Mouse (Mus musculus) neural tube, embryonic 15.5 days (tissue): ENCODE results near the gene Mob1a. TPM values are rescaled to one million over a fixed set of nuclear protein-coding genes. Genes with fewer than 3 reads are reported as not detected.

Experiments used
- ATAC-seq: fragments of 200-750 bp; cut with Nextera tagmentation; 2 replicates; pipeline ENCODE4 v1.8.0; 2017; ENCODE audit warnings: mild to moderate bottlenecking, moderate TSS enrichment, moderate library complexity; ENCODE audit not compliant: low FRiP score
- H3K27ac ChIP-seq: fragments of 300-500 bp; sonication (generic); replicated peaks from 2 replicates; pipeline ENCODE4 v1.5.1; 2015; ENCODE audit warnings: mild to moderate bottlenecking, inconsistent platforms
- H3K27me3 ChIP-seq: fragments of 300-500 bp; sonication (generic); replicated peaks from 2 replicates; pipeline ENCODE4 v1.6.1; 2015; ENCODE audit warnings: inconsistent platforms
- H3K36me3 ChIP-seq: fragments of 300-500 bp; sonication (generic); 2 replicates; pipeline ENCODE4 v1.6.1; 2015; ENCODE audit warnings: inconsistent platforms
- H3K4me1 ChIP-seq: fragments of 300-500 bp; sonication (generic); 2 replicates; pipeline ENCODE4 v1.6.1; 2015; ENCODE audit warnings: inconsistent platforms
- H3K4me2 ChIP-seq: fragments of 300-500 bp; sonication (generic); 2 replicates; pipeline ENCODE4 v1.6.1; 2015; ENCODE audit warnings: inconsistent platforms, mild to moderate bottlenecking, moderate library complexity
- H3K4me3 ChIP-seq: fragments of 300-500 bp; sonication (generic); replicated peaks from 2 replicates; pipeline ENCODE4 v1.5.1; 2015; ENCODE audit warnings: mild to moderate bottlenecking, inconsistent platforms
- H3K9ac ChIP-seq: fragments of 300-500 bp; sonication (generic); replicated peaks from 2 replicates; pipeline ENCODE4 v1.6.1; 2015; ENCODE audit warnings: mild to moderate bottlenecking, inconsistent platforms
- H3K9me3 ChIP-seq: fragments of 300-500 bp; sonication (generic); replicated peaks from 2 replicates; pipeline ENCODE4 v1.6.1; 2016; ENCODE audit warnings: inconsistent platforms
- WGBS: fragments of 180-500 bp; shearing (Covaris S2); methylation state at CpG from one replicate; pipeline ENCODE4 v1.1.7; 2015; ENCODE audit warnings: mixed read lengths; 5-methylcytosine and 5-hydroxymethylcytosine counted together
- polyA plus RNA-seq: library from polyadenylated mRNA; unstranded; fragments of >200 nt; fragmentation: Nextera tagmentation; extraction: Ambion mirVana; gene quantifications from 2 replicates; pipeline ENCODE4 v1.2.1, GENCODE M21; 2015

Gene Mob1a
- polyA plus RNA-seq, 1 experiment from 2014 or later = 20.2 TPM

DNA sequence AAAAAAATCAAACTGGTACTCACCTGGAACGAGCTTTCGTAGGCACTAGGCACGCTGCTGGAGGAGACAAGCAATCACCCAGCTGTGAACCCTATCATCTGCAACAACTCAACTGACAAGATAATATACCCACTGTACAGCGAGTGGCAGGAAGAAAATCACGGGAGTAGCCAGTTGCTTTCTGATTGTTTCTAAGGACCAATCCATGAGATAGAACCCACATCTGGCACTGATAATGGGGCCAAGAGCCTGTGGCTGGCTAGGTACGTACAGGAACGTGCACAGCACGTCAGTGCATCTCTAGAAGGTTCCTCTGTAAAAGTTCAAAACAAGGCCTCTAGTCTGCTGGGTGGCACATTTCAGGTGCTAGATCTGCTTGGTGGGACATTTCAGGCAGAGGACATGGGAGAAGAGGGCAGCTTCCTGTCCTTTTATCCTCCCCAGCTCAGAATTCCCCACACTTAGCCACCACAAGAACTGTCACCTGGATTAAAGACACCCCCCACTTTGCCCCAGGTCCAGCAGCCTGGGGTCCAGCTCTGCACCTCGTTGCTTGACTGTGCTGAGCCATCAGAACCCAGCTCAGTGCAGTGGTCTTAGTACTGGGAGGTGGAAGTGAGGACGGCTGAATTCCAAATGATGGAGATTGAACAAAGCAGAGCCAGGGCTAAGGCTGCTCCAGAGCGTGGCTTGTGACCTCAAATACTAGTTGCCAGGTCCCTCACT is 35.9 kb downstream of the Mob1a start:
- Histone ChIP-seq H3K36me3 (peaks cover 27% of the 10 kb centered on the region), H3K4me2 (no peak overlapping the region), H3K4me3 (no peak overlapping the region), H3K27ac (no peak overlapping the region), H3K4me1 (no peaks in the 10 kb centered on the region), H3K9ac (no peak overlapping the region), H3K9me3 (no peaks in the 10 kb centered on the region), H3K27me3 (no peaks in the 10 kb centered on the region)
- ATAC-seq = no peak
- 89% methylated on average over 11 of the region's 11 CpGs for WGBS

DNA sequence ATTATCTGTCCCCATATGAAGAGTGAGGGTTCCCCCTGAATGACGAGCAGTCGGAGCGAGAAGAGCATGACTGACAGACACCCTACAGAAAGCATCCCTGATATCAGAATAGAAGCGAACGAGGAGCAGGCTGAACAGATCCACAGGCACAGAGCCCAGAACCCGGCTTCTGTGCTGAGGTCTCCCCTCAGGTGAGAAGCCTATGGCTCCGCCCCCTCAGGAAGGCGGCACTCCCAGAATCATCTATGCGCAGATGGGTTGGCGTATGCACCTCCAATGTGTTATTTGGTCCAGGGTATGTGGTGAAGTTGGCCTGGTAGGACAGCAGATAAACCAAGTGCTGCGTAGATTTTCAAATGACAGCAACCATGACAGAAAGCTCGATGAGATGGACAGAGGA is 37.3 kb downstream of the Mob1a start:
- H3K36me3 ChIP-seq = peaks cover 39% of the 10 kb centered on the region

DNA sequence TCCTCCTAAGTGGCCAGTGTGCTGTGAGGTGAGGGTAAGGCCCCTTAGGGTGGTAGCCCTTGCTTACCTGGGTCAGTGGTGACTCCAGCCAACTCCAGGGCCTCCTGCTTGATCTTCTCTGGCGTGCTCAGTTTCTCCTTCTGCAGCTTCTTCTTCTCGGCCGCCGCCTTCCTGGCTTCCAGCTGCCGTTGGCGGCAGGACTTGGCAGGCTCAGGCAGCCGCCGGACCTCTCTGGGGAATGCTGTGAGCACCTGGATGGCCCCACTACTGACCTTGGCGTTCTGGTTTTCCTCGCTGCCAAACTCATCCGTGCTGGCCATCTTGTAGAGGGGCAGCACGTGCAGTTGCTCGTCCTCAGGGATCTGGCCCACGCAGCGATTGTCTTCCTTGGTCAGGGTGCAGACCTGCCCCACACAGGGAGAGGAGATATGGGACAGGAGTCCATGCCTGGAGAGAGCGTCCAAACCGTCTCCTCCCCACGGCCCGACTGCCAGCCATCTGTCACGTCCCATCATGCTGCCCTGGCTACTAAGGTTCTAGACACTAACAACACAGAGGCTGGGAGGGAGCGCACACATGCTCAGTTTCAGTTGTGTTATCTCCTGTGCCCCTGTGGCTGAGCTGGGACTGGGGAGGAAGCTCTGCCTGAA is 44.6 kb downstream of the Mob1a start:
- Histone ChIP-seq H3K27me3 (no peaks in the 10 kb centered on the region), H3K4me2 (no peak overlapping the region), H3K27ac (no peak overlapping the region), H3K9me3 (no peaks in the 10 kb centered on the region), H3K36me3 (peaks cover 94% of the 10 kb centered on the region), H3K9ac (no peak overlapping the region), H3K4me1 (no peaks in the 10 kb centered on the region), H3K4me3 (no peak overlapping the region)
- ATAC-seq = no peak
- 92% methylated on average over 21 of the region's 21 CpGs for WGBS

More for the DNA sequence above, 37.3 kb downstream of the Mob1a start:
- Histone ChIP-seq H3K9me3 (no peaks in the 10 kb centered on the region), H3K9ac (no peak overlapping the region), H3K27ac (no peak overlapping the region), H3K4me3 (no peak overlapping the region), H3K4me2 (no peak overlapping the region), H3K4me1 (no peaks in the 10 kb centered on the region), H3K27me3 (no peaks in the 10 kb centered on the region)
- ATAC-seq = no peak
- 94% methylated on average over 12 of the region's 12 CpGs for WGBS

DNA sequence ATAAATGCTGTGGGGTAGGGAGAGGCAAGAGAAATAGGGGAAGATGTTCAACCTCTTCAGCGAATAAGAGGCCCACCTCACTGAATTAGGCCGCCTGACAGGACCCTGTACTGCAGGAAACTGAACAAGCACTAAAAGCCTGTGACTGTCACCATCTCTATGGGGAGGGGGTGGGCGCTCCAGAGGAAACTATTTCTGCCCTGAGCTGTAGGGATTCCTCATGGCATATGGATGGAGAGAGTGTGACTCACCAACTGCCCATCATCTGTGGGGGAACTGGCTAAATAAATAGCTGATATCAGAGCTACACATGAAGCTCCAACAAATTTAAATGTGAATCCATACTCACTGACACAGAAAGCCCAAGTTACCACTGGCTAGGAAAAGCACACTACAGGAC is 45.5 kb downstream of the Mob1a start:
- no peak for ATAC-seq
- Histone ChIP-seq H3K9me3 (no peaks in the 10 kb centered on the region), H3K4me1 (no peaks in the 10 kb centered on the region), H3K36me3 (peaks cover 97% of the 10 kb centered on the region), H3K27ac (no peak overlapping the region), H3K4me2 (no peak overlapping the region), H3K27me3 (no peaks in the 10 kb centered on the region), H3K4me3 (no peak overlapping the region), H3K9ac (no peak overlapping the region)
- 95% methylated on average over 3 of the region's 3 CpGs for WGBS

DNA sequence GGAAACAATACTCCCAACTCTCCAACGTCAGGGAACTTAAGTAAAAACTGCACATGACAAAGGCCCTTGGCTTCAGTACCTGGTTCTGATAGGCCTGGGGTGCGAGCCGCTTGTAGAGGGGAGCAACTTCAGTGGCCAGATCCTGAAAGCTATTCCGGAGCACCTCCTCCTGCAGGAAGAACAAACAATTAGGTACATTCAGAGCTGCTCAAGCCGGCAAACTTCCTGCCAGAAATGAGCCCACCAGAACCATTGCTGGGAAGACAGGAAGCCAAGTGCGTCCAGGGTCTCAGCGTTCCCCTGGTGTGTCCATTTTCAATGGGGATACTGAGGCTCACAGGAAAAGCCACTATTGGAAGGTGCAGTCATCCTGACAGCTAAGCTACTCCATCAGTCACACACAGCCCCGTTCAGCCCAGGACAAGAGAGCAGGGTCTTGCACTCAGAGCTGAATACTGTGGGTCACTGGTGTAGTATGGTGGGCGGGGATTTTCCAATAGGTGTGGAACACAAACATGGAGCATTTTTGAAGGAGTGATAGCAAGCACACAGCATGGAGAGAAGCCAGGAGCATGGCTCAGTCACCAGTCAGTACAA is 48.0 kb downstream of the Mob1a start:
- H3K4me3 ChIP-seq = no peak overlapping the region
- no peak for ATAC-seq
- H3K36me3 ChIP-seq = peaks cover 99% of the 10 kb centered on the region
- no peaks in the 10 kb centered on the region for H3K27me3 ChIP-seq
- no peaks in the 10 kb centered on the region for H3K9me3 ChIP-seq
- WGBS = 83% methylated on average over 9 of the region's 9 CpGs
- no peak overlapping the region for H3K9ac ChIP-seq
- H3K4me2 ChIP-seq = no peak overlapping the region
- no peak overlapping the region for H3K27ac ChIP-seq
- H3K4me1 ChIP-seq = no peaks in the 10 kb centered on the region

DNA sequence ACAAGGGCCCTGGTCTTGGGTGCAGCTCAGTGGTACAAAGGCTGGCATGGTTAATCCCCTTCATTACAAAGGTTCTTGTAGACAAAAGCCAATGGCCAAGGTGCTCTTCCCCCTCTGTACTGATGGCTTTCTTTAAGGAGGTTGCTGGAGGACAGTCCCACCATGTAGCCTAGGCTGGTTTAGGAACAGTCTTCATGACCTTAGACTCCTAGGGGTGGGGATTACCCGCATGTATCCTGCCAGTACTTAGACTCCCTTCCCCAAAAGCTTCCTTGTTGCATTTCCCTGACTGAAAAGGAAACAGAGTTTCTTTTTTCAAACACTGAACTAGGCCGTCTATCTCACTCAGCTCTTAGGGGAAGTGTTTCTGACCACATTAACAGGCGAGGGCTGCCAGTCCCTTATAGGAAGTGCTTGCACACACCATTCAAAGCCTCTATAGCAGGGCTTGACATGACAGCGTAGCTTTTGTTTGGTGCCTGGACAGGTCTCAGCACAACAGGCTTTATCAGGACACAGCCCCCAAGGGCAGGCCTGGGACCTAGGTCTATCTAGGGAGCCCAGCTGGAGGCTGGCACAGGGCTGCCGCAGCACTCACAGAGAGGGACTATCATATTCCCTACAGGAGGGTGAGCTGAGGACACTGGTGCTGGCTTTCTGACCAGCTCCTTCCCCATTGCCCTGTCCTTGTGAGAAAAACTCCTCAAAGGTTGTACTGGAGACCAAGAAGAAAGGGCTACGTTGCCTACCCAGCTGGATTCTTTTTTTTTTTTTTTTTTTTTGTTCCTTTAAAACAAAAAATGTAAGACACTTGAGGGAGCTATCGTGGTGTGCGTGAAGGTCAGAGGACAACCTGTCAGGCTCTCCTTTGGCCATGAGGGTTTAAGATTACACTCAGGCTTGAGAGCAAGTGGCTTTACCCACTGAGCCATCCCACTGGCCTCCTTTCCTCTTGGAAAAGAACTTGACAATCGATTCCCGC is 56.0 kb downstream of the Mob1a start:
- WGBS = 86% methylated on average over 10 of the region's 10 CpGs
- ATAC-seq = no peak

DNA sequence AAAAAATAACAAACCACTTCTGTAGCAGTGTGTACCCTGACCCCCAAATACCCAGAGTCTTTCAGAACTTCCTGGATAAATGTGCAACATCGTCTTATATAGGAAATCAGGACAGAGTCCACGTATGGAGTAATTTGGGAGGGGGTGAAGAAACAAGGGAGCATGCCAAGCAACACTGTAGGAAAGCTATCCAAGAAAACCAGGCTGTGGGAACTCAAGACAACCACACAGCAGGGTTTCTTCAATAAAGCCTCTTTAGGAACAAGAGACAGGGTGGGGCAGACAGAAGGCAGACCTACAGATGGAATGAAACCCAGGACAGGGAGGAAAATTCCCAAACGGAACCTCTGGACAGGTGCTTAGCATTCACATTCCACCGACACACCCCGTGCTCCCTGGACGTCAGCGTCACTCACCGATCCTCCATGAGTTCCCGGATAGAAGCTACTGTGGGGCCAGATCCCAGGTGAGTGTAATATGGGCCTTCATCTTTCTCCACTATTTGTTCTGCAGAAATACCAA is 59.8 kb downstream of the Mob1a start:
- H3K4me1 ChIP-seq = no peaks in the 10 kb centered on the region
- no peak overlapping the region for H3K27ac ChIP-seq
- 89% methylated on average over 9 of the region's 9 CpGs for WGBS
- no peak for ATAC-seq
- no peak overlapping the region for H3K4me3 ChIP-seq
- H3K36me3 ChIP-seq = peaks cover 35% of the 10 kb centered on the region
- no peak overlapping the region for H3K9ac ChIP-seq
- H3K4me2 ChIP-seq = no peak overlapping the region
- H3K27me3 ChIP-seq = no peaks in the 10 kb centered on the region
- no peaks in the 10 kb centered on the region for H3K9me3 ChIP-seq

More for the DNA sequence above, 56.0 kb downstream of the Mob1a start:
- Histone ChIP-seq H3K27me3 (no peaks in the 10 kb centered on the region), H3K36me3 (peaks cover 72% of the 10 kb centered on the region), H3K9ac (no peak overlapping the region), H3K4me2 (no peak overlapping the region), H3K9me3 (no peaks in the 10 kb centered on the region), H3K4me1 (no peaks in the 10 kb centered on the region), H3K27ac (no peak overlapping the region), H3K4me3 (no peak overlapping the region)

DNA sequence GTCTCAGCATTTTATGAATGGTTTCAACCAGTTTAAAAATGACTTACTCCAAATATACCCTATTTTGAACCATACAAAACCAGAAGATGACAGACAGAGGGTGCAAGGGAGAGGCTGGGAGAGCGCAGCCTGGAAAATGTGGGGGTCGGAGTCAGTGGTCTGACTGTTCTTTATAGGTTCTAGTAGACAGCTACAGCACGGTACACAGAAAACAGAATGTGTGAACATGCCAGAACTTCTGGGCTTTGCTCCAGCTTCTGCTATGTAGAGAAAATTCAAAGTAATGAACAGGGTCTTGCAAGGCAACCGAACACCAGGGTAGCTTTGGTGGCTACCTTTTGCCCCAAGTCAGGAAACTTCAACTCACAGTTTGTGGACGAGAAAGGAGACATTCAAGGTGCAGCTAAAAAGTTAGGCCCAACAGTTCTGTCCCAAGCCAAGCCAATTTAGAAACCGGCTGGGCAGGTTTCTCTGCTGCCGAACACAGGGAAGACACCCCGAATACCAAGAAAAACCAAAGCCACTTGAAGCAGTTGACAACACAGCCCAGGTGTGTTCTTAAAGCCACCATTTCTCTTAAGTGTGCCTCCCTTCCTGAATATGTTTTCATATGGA is 66.5 kb downstream of the Mob1a start:
- 82% methylated on average over 8 of the region's 8 CpGs for WGBS
- no peak overlapping the region for H3K4me3 ChIP-seq
- no peak overlapping the region for H3K27ac ChIP-seq
- no peak overlapping the region for H3K4me2 ChIP-seq
- peaks cover 7% of the 10 kb centered on the region; the same call in 1 of the 2 replicates for H3K4me1 ChIP-seq
- no peak overlapping the region for H3K9ac ChIP-seq
- H3K27me3 ChIP-seq = no peaks in the 10 kb centered on the region
- H3K36me3 ChIP-seq = peaks cover 34% of the 10 kb centered on the region
- no peak for ATAC-seq
- H3K9me3 ChIP-seq = no peaks in the 10 kb centered on the region

Other genes starting within 250 kb of the Mob1a start
- 45.4 and 50.8 TPM in 2 replicates for gene Pcgf1, start 248.1 kb upstream of the Mob1a start, polyA plus RNA-seq
- gene Lbx2, start 239.6 kb upstream of the Mob1a start, polyA plus RNA-seq = 0.24 and 0.32 TPM in 2 replicates
- gene Ccdc142, start 224.4 kb upstream of the Mob1a start, polyA plus RNA-seq = 7.0 and 7.7 TPM in 2 replicates
- 4.8 and 7.6 TPM in 2 replicates for gene Gm42688, start 224.4 kb upstream of the Mob1a start, polyA plus RNA-seq
- gene Mrpl53, start 217.0 kb upstream of the Mob1a start, polyA plus RNA-seq = 121 and 123 TPM in 2 replicates
- 26.1 and 31.3 TPM in 2 replicates for gene Mogs, start 210.5 kb upstream of the Mob1a start, polyA plus RNA-seq
- 146 and 155 TPM in 2 replicates for gene Wbp1, start 204.5 kb upstream of the Mob1a start, polyA plus RNA-seq
- 12.0 and 12.3 TPM in 2 replicates for gene Ino80b, start 200.6 kb upstream of the Mob1a start, polyA plus RNA-seq
- gene Rtkn, start 190.6 kb upstream of the Mob1a start, polyA plus RNA-seq = 17.1 and 23.7 TPM in 2 replicates
- gene Wdr54, start 169.6 kb upstream of the Mob1a start, polyA plus RNA-seq = 14.7 and 18.6 TPM in 2 replicates
- gene 1700003E16Rik, start 169.6 kb upstream of the Mob1a start, polyA plus RNA-seq = 7.9 and 8.2 TPM in 2 replicates
- 149 and 153 TPM in 2 replicates for gene Dctn1, start 160.1 kb upstream of the Mob1a start, polyA plus RNA-seq
- gene Slc4a5, start 106.2 kb upstream of the Mob1a start, polyA plus RNA-seq = 0.27 and 0.57 TPM in 2 replicates
- gene Mthfd2, start 108 bp upstream of the Mob1a start, polyA plus RNA-seq = 30.9 and 34.7 TPM in 2 replicates
- 60.1 and 73.0 TPM in 2 replicates for gene Bola3, start 23.1 kb downstream of the Mob1a start, polyA plus RNA-seq
- gene Tet3, start 133.1 kb downstream of the Mob1a start, polyA plus RNA-seq = 57.9 and 58.9 TPM in 2 replicates
- 74.3 and 74.4 TPM in 2 replicates for gene Dguok, start 181.0 kb downstream of the Mob1a start, polyA plus RNA-seq
- 2.3 and 128 TPM in 2 replicates for gene Actg2, start 210.2 kb downstream of the Mob1a start, polyA plus RNA-seq
- 55.3 and 60.2 TPM in 2 replicates for gene Stambp, start 246.7 kb downstream of the Mob1a start, polyA plus RNA-seq